Mouse (Mus musculus): Measurements from ENCODE around the gene Guk1. TPM values are rescaled to one million over a fixed set of nuclear protein-coding genes. Genes with fewer than 3 reads are reported as not detected.

The Guk1 gene
- total RNA-seq, 2 experiments from 2014 or later, result 62.2 to 68.3 TPM

DNA sequence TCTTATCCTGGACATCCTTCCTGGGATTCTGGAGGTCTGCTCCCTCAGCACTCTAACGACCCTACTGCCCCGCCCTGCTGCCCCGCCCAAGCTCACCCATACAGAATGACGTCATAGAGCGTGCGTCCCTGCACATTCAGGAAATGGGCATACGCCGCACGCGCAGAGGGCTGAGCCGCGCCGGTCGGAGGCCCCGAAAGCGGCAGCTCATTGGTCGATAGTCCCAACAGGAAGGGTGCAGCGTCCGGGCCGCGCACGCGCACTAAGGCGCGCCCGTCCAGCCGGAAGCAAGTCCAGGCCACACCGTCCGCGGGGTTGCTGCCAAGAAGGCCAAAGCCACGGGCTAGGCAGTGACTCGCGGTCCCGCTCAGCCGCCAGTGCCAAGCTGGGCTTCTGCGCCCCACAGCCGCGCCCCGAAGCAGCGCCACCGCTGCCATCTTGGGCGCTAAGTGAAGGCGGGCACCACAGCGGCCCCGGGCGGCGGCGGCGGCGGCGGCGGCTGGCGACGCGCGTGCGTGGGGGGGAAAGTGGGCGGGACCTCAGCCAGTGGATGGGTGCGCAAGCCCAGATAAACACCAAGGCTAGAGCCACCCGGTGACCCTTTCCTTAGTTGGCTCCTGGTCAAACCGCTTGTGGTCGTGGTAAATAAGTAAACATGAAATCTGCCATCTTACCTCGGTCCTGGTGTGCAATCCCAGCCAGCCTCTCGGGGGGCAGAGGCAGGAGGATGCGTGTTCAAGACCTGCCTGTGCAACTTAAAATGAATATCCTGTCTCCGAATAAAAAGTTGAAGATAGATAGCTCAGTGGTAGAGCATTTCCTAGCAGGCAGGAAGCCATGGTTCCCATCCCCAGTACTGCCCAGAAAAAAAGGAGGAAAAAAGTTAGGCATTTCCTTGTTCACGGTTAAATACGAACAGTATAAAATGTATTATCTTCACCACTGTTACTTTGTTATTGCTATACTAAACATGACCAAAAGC is 28.5 kb downstream of the Guk1 start, which contains the start of gene Iba57:
Gene Iba57, minus strand, starts transcription at position 485 of the 982 bp plus-strand sequence.
- DNase-seq, result peak; percentile 98 to 99

DNA sequence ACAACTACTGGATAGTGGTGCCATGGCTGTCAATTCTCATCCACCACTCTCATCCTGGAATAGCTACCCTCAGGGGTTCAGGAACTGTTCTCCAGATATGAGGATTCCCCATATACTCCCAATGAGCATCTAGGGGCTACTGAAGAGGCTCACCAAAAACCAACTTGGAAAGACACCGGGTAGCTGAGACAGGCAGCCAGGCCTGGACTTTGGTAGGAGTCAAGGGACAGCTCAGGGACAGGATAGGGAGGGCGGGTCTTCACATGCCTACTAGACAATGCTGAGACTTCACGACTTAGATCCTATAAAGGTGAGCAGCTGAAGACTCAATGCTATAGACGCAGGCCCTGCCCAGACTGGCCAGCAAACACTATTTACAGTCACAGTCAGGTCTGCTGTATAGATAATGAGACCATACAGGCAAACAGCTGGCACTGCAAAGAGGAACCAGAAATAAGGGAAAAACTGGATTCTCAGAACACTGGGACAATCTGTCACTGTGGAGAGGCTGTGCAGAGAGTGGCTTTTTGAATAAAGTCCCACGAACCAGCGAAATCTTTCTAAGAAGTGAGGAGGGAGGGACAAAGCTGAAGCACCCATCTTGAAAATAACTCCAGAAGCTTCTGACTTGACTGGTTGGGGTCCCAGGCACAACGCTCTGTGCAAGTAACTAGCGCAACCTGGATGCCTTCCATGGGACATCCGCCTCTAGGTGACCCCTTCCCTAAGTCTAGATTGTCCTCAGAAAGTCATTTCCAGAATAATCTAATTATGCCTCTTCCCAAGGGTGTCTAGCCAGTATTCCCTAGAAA is 29.4 kb downstream of the Guk1 start:
- no peak for DNase-seq

DNA sequence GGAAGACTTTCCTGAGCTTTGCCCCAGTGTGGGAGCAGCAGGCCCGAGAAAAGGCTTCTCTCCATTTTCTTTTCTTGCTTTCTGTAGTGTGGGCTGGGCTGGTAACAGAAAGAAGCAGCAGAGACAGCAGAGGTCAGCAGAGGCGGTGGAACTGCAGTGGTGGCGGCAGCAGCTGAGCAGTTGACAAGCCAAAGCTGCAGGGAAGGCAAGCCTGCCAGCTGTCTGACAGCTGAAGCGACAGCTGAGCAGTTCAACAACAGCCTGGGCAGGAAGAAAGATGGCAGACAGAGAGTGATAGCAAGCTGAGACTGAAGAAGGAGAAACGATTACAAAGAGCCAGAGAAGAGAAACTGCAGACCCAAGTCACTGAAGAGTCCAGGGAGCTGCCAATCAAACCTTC is 30.6 kb downstream of the Guk1 start:
- no peak for DNase-seq

DNA sequence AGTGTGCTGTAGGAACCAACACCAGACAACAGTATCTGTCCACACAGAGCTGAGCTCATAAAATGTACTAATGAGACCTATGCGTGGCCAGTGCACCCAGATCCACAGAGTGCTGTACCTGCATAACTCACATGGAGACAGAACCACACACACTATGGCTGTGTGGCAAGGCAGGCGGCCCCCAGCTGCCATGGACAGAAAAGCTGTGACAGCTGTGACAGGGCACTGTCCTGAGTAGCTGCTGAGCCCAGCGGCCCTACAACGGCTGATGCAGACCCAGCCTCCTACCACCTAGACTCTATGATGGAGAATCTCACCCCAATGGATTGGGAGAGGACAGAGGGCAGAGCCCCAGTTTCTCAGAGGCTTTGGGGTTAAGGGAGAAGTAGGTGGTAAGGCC is 32.5 kb downstream of the Guk1 start:
- DNase-seq, result no peak

DNA sequence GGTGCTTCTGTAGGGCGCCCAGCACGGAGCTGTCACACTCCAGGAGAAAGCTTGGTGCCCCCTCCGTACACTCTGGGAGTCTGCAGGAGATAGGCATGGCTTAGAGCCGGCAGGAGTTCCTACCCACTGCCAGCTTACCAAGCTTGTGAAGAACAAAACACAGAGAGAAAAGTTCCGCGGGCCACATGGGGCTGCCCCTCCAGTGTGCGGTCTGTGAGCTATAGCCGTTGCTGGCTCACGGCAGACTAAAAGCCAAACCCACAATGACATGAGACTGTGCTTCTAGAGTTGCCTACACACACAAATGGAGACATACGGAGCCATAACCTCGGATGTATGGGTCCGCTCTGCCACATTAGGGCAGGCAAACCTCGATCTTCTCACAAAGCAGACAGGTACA is 32.9 kb downstream of the Guk1 start:
- no peak for DNase-seq

DNA sequence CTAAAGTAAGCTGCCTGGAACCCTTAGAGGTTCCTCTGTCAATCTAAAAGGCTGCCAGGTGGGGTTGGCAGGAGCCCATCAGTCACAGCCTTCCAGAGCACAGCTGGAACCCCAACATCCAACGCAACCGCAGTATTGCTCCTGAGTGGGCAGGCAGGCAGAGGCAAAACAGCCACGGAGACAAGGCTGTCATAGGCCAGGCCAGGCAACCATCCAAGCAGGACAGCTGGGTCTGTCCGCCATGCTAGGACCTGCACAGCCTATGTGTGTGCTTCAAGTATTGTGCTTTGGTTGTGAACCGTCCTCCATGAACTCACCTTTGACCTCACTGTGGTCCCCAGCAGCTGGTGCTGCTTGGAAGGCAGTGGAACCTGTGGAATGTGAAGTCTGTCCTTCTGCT is 36.1 kb downstream of the Guk1 start:
- no peak for DNase-seq

- DNase-seq, result peak; percentile 45 to 61
Observed at GRCm38 (mm10) chr11:59154220-59154619, 37.8 kb downstream of the Guk1 start.

DNA sequence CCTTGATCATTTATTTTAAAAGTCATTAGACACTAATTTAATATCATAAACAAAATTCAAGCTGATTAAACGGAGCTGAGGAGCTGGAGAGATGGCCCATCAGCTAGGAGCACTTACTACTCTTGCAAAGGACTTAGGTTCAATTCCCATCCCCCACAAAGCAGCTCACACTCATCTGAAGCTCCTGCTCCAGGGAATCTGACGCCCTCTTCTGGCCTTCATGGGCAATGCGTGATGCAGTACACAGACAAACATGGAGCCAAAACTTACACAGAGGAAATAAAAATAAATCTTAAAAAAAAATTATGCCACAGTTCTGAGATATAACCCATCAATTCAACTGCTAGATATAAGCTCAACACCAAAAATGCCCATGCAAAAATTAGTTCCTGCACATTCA is 40.3 kb downstream of the Guk1 start:
- DNase-seq, result no peak

GRCm38 (mm10) chr11:59149302-59149701 is 42.7 kb downstream of the Guk1 start:
- DNase-seq, result peak; percentile 32 to 53

- DNase-seq, result no peak
Observed at GRCm38 (mm10) chr11:59142962-59143361, 49.0 kb downstream of the Guk1 start.

- no peak for DNase-seq
Observed at GRCm38 (mm10) chr11:59141772-59142370, 50.1 kb downstream of the Guk1 start.

- no peak for DNase-seq
Observed at GRCm38 (mm10) chr11:59138537-59139486, 53.2 kb downstream of the Guk1 start.

- DNase-seq, result no peak
Observed at GRCm38 (mm10) chr11:59136994-59137706, 54.9 kb downstream of the Guk1 start.

DNA sequence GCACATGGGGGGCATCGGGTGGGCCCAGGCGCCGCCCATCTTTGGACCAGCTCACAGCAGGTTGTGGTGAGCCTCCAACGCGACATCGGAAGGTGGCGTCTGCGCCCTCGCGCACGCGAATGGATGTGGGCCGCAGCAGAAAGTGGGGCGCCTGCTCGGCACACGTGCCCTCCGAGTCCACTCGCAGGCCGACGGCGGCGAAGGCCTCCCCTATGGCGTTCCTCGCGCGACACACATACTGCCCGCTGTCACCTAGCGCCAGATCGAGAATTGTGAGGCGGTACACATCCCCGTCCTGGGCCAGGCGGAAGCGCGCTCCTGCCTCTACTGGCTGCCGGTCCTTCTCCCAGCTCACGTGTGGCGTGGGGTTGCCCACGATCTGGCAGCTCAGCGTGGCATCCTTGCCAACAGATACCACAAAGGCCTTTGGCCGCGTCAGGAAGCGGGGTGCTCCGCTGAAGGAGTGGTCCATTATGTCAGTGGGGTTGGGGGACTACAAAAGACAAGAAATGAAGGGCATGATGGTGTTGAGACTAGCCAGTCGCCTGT is 56.0 kb downstream of the Guk1 start, which contains the start of gene Obscn:
Gene Obscn, minus strand, starts transcription at position 499 of the 549 bp plus-strand sequence.
- DNase-seq, result no peak

DNA sequence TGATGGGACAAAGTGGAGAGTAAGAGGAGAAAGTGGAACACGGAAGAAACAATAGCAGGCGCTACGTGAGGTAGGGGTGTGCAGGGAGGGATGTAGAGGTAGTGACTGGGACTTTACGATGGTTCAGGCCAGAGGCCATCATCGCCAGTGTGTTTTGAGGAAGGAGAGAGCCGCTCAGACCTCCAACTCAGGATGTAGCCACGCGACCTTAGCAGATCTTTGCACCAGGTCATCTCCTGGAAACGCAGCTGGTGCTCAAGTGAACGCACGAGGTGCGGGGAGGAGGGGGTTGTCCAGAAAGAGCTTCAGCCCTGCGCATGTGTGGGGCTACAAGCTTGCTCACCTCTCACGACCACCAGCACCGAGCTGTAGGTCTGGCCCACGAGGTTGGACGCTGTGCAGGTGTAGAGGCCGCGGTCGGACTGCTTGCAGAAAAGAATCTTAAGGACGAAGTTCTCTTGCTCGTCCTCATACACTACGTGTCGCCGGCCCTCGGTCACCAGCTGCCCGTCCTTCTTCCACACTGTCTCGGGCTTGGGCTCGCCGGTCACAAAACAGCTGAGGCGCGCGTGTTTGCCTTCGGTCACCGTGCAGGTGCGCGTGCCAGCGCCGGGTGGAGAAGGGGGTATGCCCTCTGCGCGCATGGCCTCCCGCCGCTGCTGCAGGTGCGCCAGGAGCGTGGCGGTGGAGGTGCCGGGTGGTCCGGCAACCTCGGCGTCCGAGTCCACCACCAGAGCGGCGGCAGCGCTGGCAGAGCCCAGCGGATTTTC is 56.8 kb downstream of the Guk1 start:
- no peak for DNase-seq

DNA sequence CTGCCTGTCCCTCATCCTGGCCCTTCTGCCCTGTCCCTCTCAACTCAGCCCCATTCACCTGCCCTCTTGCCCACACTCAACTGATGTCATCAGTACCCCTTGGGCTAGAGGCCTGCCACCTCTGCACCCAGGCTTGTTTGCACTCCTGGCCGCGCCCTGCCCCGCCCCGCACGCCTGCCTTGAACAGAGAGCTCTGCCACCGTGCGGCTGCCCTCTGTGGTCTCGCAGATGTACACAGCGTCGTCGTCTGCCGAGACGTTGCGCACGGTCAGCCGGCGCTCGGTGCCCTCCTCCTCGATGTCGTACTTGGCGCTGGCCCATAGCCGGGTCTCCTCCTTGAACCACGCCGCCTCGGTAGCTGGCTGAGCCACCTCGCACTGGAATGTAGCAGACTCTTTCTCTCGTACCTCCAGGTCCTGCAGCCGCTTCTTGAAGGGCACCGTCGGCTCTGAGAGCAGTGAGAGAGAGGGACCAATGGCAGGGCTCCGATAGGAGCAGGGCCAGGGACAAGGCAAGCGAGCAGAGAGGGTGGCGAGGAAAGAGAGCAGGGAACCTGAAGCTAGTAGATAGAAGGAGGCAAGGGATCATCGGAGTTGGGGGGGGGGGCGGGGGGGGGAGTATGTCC is 57.5 kb downstream of the Guk1 start:
- DNase-seq, result peak; percentile 31 to 35

Data from adrenal gland, postnatal 36 days (tissue).